ENCODE assay signal across 8 mouse cellular contexts in genomic region chr13:109902855-109903763, GRCm38 (mm10).
DNase-seq lines count a peak whose midpoint lies in the region; ATAC-seq and TF ChIP-seq lines count a peak whose summit lies in the region.

No protein-coding gene starts in this region.

- peak; percentile 71 for TF ChIP-seq CTCF in C2C12 (IDR thresholded peaks at IDR 0.05; ENCODE audit: control insufficient read depth, insufficient read depth, insufficient read length)

- H3K27me3 ChIP-seq in C2C12 (ENCODE audit: control insufficient read depth, insufficient read depth, insufficient read length), result no peaks in the 10 kb centered on the region
- H3K27me3 ChIP-seq in embryonic facial prominence, embryonic 15.5 days, result no peaks in the 10 kb centered on the region
- H3K27me3 ChIP-seq in heart, embryonic 12.5 days (replicated peaks), result no peaks in the 10 kb centered on the region
- H3K27me3 ChIP-seq in liver, embryonic 13.5 days, result peaks cover 24% of the 10 kb centered on the region
- no peaks in the 10 kb centered on the region for H3K27me3 ChIP-seq in stomach, embryonic 14.5 days (ENCODE audit: control insufficient read depth, insufficient read depth, low read length)

- peak overlapping the region; percentile 92 for H3K4me2 ChIP-seq in embryonic facial prominence, embryonic 15.5 days (replicated peaks)
- H3K4me2 ChIP-seq in heart, embryonic 12.5 days, result peak overlapping the region; percentile 88
- H3K4me2 ChIP-seq in liver, embryonic 13.5 days, result peak overlapping the region; percentile 85
- peak overlapping the region; percentile 95 for H3K4me2 ChIP-seq in stomach, embryonic 14.5 days (replicated peaks; ENCODE audit: low read depth, low read length)

- H3K4me3 ChIP-seq in C2C12 (ENCODE audit: insufficient read depth, poor library complexity, severe bottlenecking), result peak overlapping the region; percentile 31
- H3K4me3 ChIP-seq in embryonic facial prominence, embryonic 15.5 days (replicated peaks), result peak overlapping the region; percentile 76
- peak overlapping the region; percentile 79 for H3K4me3 ChIP-seq in heart, embryonic 12.5 days
- H3K4me3 ChIP-seq in liver, embryonic 13.5 days (replicated peaks), result peak overlapping the region; percentile 68
- H3K4me3 ChIP-seq in stomach, embryonic 14.5 days (ENCODE audit: low read depth, low read length), result peak overlapping the region; percentile 71

- peaks cover 27% of the 10 kb centered on the region for H3K4me1 ChIP-seq in embryonic facial prominence, embryonic 15.5 days
- H3K4me1 ChIP-seq in heart, embryonic 12.5 days (replicated peaks), result peaks cover 37% of the 10 kb centered on the region
- peaks cover 42% of the 10 kb centered on the region for H3K4me1 ChIP-seq in liver, embryonic 13.5 days (replicated peaks)
- H3K4me1 ChIP-seq in stomach, embryonic 14.5 days (ENCODE audit: control insufficient read depth, insufficient read depth, low read length), result peaks cover 16% of the 10 kb centered on the region

- no peaks in the 10 kb centered on the region for H3K9me3 ChIP-seq in embryonic facial prominence, embryonic 15.5 days (replicated peaks)
- no peaks in the 10 kb centered on the region for H3K9me3 ChIP-seq in heart, embryonic 12.5 days (replicated peaks)
- H3K9me3 ChIP-seq in liver, embryonic 13.5 days (replicated peaks), result no peaks in the 10 kb centered on the region
- no peaks in the 10 kb centered on the region for H3K9me3 ChIP-seq in stomach, embryonic 14.5 days (ENCODE audit: control insufficient read depth, low read depth, low read length)

- peak overlapping the region; percentile 55 for H3ac ChIP-seq in C2C12 (ENCODE audit: control insufficient read depth, insufficient read length, low read depth)

- no peaks in the 10 kb centered on the region for H3K36me3 ChIP-seq in C2C12 (ENCODE audit: control insufficient read depth, insufficient read depth)
- H3K36me3 ChIP-seq in embryonic facial prominence, embryonic 15.5 days, result no peaks in the 10 kb centered on the region
- H3K36me3 ChIP-seq in heart, embryonic 12.5 days, result no peaks in the 10 kb centered on the region
- no peaks in the 10 kb centered on the region for H3K36me3 ChIP-seq in liver, embryonic 13.5 days
- no peaks in the 10 kb centered on the region for H3K36me3 ChIP-seq in stomach, embryonic 14.5 days (ENCODE audit: control insufficient read depth, insufficient read depth, low read length)

- ATAC-seq in embryonic facial prominence, embryonic 15.5 days (ENCODE audit: insufficient number of reproducible peaks, low FRiP score, low TSS enrichment, low read depth), result peak; percentile 81
- ATAC-seq in heart, embryonic 12.5 days (ENCODE audit: insufficient number of reproducible peaks, low FRiP score), result peak; percentile 76
- ATAC-seq in liver, embryonic 13.5 days (ENCODE audit: low read depth), result peak; percentile 39
- ATAC-seq in stomach, embryonic 14.5 days (ENCODE audit: insufficient number of reproducible peaks, insufficient read depth, low FRiP score, low read depth), result peak; percentile 80

- H3K27ac ChIP-seq in embryonic facial prominence, embryonic 15.5 days (replicated peaks), result peak overlapping the region; percentile 84
- peak overlapping the region; percentile 59 for H3K27ac ChIP-seq in heart, embryonic 12.5 days (ENCODE audit: poor library complexity, severe bottlenecking)
- no peak overlapping the region for H3K27ac ChIP-seq in liver, embryonic 13.5 days
- 0 out of 2 replicates have a peak overlapping the region, but pooled peaks have one; percentile 44 for H3K27ac ChIP-seq in stomach, embryonic 14.5 days (ENCODE audit: low read length)

- DNase-seq in adrenal gland, postnatal 4 days (ENCODE audit: low spot score in 2 of 2), result peak; percentile 30 to 62
- DNase-seq in kidney, postnatal 10 days, result peak; percentile 81
- peak; percentile 17 for DNase-seq in liver, embryonic 13.5 days
- DNase-seq in naive thymus-derived CD4-positive, alpha-beta T cell, adult 2 months (ENCODE audit: low read depth), result peak; percentile 87

- H3K9ac ChIP-seq in embryonic facial prominence, embryonic 15.5 days, result peak overlapping the region; percentile 62
- H3K9ac ChIP-seq in heart, embryonic 12.5 days, result peak overlapping the region; percentile 78
- H3K9ac ChIP-seq in liver, embryonic 13.5 days, result peak overlapping the region; percentile 69
- peak overlapping the region; percentile 55 for H3K9ac ChIP-seq in stomach, embryonic 14.5 days (replicated peaks; ENCODE audit: low read depth, low read length)

- no peaks in the 10 kb centered on the region for H3K79me2 ChIP-seq in C2C12 (ENCODE audit: control insufficient read depth, insufficient read depth)

- WGBS in embryonic facial prominence, embryonic 15.5 days, result under 1% methylated on average over 90 of the region's 91 CpGs
- WGBS in heart, embryonic 12.5 days, result under 1% methylated on average over 88 of the region's 91 CpGs
- WGBS in liver, embryonic 13.5 days (ENCODE audit: insufficient replicate concordance), result 2% methylated on average over 89 of the region's 91 CpGs
- under 1% methylated on average over 86 of the region's 91 CpGs for WGBS in stomach, embryonic 14.5 days

- H3K79me3 ChIP-seq in C2C12 (ENCODE audit: low read depth), result no peaks in the 10 kb centered on the region

TF ChIP-seq in C2C12, 6 proteins besides CTCF, POLR2A, EP300 and RAD21:
- TF ChIP-seq MAX (IDR thresholded peaks at IDR 0.05) (no peak), USF1 (IDR thresholded peaks at IDR 0.05; ENCODE audit: low read depth) (no peak), MYOG (IDR thresholded peaks at IDR 0.05; ENCODE audit: control insufficient read depth, extremely low read depth, insufficient read length) (no peak), FOSL1 (IDR thresholded peaks at IDR 0.05; ENCODE audit: insufficient read depth, low read length, poor library complexity, severe bottlenecking) (no peak)

Comparison
In these comparisons a context has a peak if more than half of its experiments do, and no peak if none do; other contexts are left out.
1. DNase-seq: peak in every context shown above with its lines; median percentile 87 in naive thymus-derived CD4-positive, alpha-beta T cell, adult 2 months; 81 in kidney, postnatal 10 days; 46 in adrenal gland, postnatal 4 days; 17 in liver, embryonic 13.5 days.